Mouse (Mus musculus) liver, embryonic 13.5 days (tissue): ENCODE results near the gene Fgfr2. TPM values are rescaled to one million over a fixed set of nuclear protein-coding genes. Genes with fewer than 3 reads are reported as not detected.
"Not testable (repeated sequence)": the region's sequence is repeated elsewhere in the genome, so short reads cannot be mapped to it uniquely, and the experiment has no call there.

ENCODE experiments used
- ATAC-seq: fragments of 200-750 bp; cut with Nextera tagmentation; 2 replicates; pipeline ENCODE4 v1.8.0; 2017; ENCODE audit warnings: low read depth, mild to moderate bottlenecking, moderate number of reproducible peaks, moderate library complexity
- DNase-seq: peaks from one replicate; pipeline ENCODE4 v3.0.0; 2022
- H3K27ac ChIP-seq: fragments of 300-500 bp; sonication (generic); 2 replicates; pipeline ENCODE4 v1.5.1; 2015; ENCODE audit warnings: moderate library complexity, mild to moderate bottlenecking, inconsistent platforms
- H3K27me3 ChIP-seq: fragments of 300-500 bp; sonication (generic); 2 replicates; pipeline ENCODE4 v1.6.1; 2015; ENCODE audit warnings: mild to moderate bottlenecking, inconsistent platforms
- H3K36me3 ChIP-seq: fragments of 300-500 bp; sonication (generic); 2 replicates; pipeline ENCODE4 v1.6.1; 2015; ENCODE audit warnings: mild to moderate bottlenecking, inconsistent platforms
- H3K4me1 ChIP-seq: fragments of 300-500 bp; sonication (generic); replicated peaks from 2 replicates; pipeline ENCODE4 v1.6.1; 2015; ENCODE audit warnings: inconsistent platforms
- H3K4me2 ChIP-seq: fragments of 300-500 bp; sonication (generic); 2 replicates; pipeline ENCODE4 v1.6.1; 2015; ENCODE audit warnings: inconsistent platforms, mild to moderate bottlenecking, moderate library complexity
- H3K4me3 ChIP-seq: fragments of 300-500 bp; sonication (generic); replicated peaks from 2 replicates; pipeline ENCODE4 v1.5.1; 2015; ENCODE audit warnings: mild to moderate bottlenecking, inconsistent platforms
- H3K9ac ChIP-seq: fragments of 300-500 bp; sonication (generic); 2 replicates; pipeline ENCODE4 v1.6.1; 2015; ENCODE audit warnings: mild to moderate bottlenecking, inconsistent platforms
- H3K9me3 ChIP-seq: fragments of 300-500 bp; sonication (generic); replicated peaks from 2 replicates; pipeline ENCODE4 v1.6.1; 2016; ENCODE audit warnings: inconsistent platforms
- WGBS: fragments of 180-500 bp; shearing (Covaris S2); methylation state at CpG from one replicate; pipeline ENCODE4 v1.1.7; 2015; ENCODE audit not compliant: insufficient replicate concordance; 5-methylcytosine and 5-hydroxymethylcytosine counted together
- polyA plus RNA-seq: library from polyadenylated mRNA; unstranded; fragments of >200 nt; fragmentation: Nextera tagmentation; extraction: Ambion mirVana; gene quantifications from 2 replicates; pipeline ENCODE4 v1.2.1, GENCODE M21; 2015

The Fgfr2 gene
- polyA plus RNA-seq, 1 experiment from 2014 or later: 8.9 TPM

DNA sequence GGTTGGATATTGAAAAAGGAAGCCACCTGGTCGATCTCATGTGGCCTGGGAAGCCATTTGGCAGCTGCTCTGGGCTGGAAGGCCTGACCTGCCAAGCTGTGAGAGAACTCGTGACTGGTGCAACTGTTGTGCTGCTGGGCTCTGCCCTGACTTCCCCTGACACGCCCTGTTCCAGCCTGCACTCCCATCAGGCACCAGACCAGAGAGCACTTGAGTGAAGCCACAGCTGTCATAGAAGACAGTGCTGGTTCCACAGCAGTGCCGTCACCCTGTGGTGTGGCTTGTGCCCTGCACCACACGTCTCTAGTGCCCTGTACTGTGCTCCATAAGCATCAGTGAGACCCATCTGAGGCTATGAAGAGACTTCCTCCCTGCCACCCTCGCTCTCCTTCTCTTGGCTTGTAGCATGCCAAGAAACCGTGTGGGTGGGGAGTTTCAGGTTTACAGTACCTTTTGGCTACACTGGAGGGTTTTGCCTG lies 450.6 kb downstream of the Fgfr2 start:
- ATAC-seq (peak; percentile 59; the same call in 1 of the 2 replicates), DNase-seq (no peak)
- Histone ChIP-seq H3K4me3 (no peak overlapping the region), H3K36me3 (no peaks in the 10 kb centered on the region), H3K4me1 (peaks cover 7% of the 10 kb centered on the region; the same call in 1 of the 2 replicates), H3K9me3 (no peaks in the 10 kb centered on the region), H3K4me2 (no peak overlapping the region), H3K9ac (no peak overlapping the region), H3K27ac (no peak overlapping the region), H3K27me3 (no peaks in the 10 kb centered on the region)
- 51% methylated on average over 7 of the region's 7 CpGs for WGBS

DNA sequence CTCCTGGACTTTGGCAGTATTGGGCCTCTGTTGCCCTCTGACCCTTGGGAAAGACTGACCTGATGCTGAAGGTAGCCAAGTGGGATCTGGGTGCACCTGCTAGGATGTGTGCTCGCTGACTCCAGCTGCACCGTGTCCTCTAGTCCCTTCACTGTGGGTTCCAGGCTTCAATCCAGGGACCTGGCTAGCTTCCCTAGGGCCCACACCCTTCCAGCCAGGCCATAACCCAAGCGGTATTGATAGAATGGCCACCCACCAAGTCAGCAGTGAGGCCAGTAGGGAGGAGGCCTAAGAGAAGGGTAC lies 452.3 kb downstream of the Fgfr2 start:
- H3K36me3 ChIP-seq: no peaks in the 10 kb centered on the region
- H3K9me3 ChIP-seq: no peaks in the 10 kb centered on the region
- no peak overlapping the region for H3K4me2 ChIP-seq
- H3K27me3 ChIP-seq: no peaks in the 10 kb centered on the region
- ATAC-seq (peak; percentile 43; the same call in 1 of the 2 replicates), DNase-seq (no peak)
- H3K9ac ChIP-seq: no peak overlapping the region
- H3K27ac ChIP-seq: no peak overlapping the region
- 70% methylated on average over 3 of the region's 3 CpGs for WGBS
- H3K4me1 ChIP-seq: peaks cover 7% of the 10 kb centered on the region; the same call in 1 of the 2 replicates
- H3K4me3 ChIP-seq: no peak overlapping the region

DNA sequence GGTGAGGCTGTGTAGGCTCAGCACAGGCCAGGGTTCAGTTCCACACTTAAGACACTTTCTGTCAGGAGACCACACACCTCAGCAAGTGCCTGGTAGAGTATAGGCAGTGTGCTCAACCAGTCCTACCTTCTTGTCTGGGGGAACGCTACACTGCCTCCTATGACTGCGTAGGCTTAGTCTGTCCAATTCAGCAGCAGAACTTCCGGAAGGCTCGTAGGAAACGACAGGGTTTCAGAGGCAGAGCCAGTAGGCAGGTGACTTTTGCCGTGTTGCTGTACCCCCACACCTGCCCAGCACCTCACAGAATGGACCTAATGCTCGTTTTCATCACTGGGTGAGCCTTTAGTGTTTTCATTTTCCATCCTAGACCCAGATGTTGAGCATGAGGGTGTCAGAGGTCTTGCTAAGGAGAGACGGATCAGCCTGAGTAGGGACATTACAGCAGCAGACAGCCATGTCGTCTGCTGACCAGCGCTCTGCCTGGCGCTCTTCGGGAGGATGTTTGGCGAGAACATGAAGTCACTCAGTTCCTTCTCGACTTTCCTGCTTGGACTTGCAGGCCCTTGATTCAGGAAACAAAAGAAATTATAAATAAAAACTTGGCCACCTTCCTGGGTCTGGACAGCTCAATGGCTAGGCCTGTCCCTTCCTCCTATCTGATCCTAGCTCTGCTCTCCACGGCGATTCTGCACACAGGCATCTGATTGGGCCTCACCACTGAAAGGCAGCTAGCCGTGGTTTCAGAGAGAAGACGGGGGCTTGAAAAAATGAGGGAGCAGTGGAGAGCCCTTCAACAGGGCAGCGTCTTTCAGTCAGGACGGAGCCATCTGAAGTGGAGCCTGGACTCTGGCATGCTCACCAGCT lies 452.9 kb downstream of the Fgfr2 start:
- Histone ChIP-seq H3K27ac (no peak overlapping the region), H3K27me3 (no peaks in the 10 kb centered on the region), H3K9ac (no peak overlapping the region), H3K9me3 (no peaks in the 10 kb centered on the region), H3K4me3 (no peak overlapping the region), H3K4me2 (no peak overlapping the region), H3K36me3 (no peaks in the 10 kb centered on the region), H3K4me1 (peaks cover 8% of the 10 kb centered on the region; the same call in 1 of the 2 replicates)
- ATAC-seq (no peak), DNase-seq (no peak)
- WGBS: 75% methylated on average over 20 of the region's 20 CpGs

DNA sequence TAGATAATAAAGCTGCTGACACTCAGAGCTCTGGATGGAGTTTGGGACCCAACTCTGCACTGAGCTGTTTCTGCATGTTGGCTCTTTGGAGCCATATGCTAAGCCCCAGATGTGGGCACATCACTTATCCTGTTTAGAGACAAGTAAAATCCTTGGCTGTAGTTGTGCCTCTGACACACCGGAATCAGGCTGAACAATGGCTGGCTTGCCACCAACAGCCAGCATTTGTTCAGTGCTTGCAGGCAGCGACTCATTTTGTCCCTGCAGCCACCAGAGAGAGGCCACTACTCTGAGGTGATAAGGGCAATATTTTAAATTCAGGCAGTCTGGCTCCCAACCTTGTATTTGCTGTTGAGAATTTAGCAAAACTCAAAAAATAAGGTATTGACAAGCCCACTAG lies 454.5 kb downstream of the Fgfr2 start:
- Histone ChIP-seq H3K36me3 (no peaks in the 10 kb centered on the region), H3K27ac (no peak overlapping the region), H3K27me3 (no peaks in the 10 kb centered on the region), H3K4me2 (no peak overlapping the region), H3K9ac (no peak overlapping the region), H3K9me3 (no peaks in the 10 kb centered on the region), H3K4me1 (peaks cover 17% of the 10 kb centered on the region; the same call in 1 of the 2 replicates), H3K4me3 (no peak overlapping the region)
- WGBS: 60% methylated on average over 2 of the region's 2 CpGs
- DNase-seq: no peak
- ATAC-seq: no peak

DNA sequence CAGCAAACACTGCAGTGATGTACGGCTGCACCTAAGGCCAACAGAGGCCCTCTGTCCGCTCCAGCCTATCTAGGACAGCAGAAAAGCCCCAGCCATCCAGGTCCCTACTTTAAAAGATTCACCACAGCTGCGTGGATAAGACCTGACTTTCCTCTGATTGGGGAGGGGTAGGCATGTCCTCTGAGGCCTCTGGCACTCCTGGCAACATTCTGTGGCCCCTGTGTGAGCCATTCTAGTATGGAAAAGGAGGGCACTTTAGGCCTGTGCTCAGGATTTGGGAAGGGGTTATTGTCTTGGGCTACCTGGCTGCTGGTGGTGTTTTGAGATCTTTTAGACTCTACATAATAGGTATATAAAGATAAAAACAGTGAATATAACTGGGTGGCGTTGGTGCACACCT lies 456.6 kb downstream of the Fgfr2 start:
- 62% methylated on average over 4 of the region's 4 CpGs for WGBS
- Histone ChIP-seq H3K36me3 (no peaks in the 10 kb centered on the region), H3K27ac (no peak overlapping the region), H3K9me3 (no peaks in the 10 kb centered on the region), H3K9ac (no peak overlapping the region), H3K4me1 (peaks cover 12% of the 10 kb centered on the region; the same call in 1 of the 2 replicates), H3K27me3 (no peaks in the 10 kb centered on the region), H3K4me2 (no peak overlapping the region), H3K4me3 (no peak overlapping the region)
- DNase-seq (no peak), ATAC-seq (no peak)

DNA sequence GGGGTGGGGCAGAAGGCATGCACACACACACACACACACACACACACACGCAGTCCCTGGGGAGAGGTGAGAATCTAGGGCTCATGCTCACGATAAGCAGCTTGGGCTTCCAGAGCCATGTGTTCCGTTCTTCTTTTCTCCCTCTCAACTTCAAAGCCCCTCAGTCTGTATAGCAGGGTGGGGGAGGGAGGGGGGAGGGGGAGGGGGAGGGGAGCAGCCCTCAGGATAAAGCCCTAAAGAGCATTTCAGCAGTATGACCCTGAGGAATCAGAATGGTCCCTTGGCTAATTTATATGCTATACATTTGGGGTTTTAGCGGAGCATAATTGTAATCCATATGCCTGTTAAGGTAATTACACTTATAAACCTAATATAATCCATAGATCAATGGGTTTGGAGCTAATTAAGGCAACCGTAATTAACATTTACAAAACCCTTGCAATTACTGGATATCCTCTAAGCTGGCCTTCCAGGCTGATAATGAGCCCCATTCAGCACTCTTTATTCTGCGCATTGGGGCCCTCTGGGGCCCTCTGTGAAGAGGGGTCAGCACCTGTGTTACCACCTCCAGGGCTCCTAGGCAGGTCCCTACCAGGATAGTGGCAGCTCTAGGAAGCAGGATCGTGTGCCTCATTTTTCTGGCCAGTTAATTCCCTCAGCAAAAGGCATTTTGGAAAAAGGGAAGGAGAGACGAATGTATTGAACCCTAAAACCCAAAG lies 457.3 kb downstream of the Fgfr2 start:
- no peak for DNase-seq
- 67% methylated on average over 7 of the region's 8 CpGs for WGBS
- Histone ChIP-seq H3K4me2 (no peak overlapping the region), H3K9me3 (no peaks in the 10 kb centered on the region), H3K27me3 (no peaks in the 10 kb centered on the region), H3K36me3 (no peaks in the 10 kb centered on the region), H3K4me1 (peaks cover 12% of the 10 kb centered on the region; the same call in 1 of the 2 replicates), H3K9ac (no peak overlapping the region), H3K27ac (no peak overlapping the region), H3K4me3 (no peak overlapping the region)
- no peak for ATAC-seq

DNA sequence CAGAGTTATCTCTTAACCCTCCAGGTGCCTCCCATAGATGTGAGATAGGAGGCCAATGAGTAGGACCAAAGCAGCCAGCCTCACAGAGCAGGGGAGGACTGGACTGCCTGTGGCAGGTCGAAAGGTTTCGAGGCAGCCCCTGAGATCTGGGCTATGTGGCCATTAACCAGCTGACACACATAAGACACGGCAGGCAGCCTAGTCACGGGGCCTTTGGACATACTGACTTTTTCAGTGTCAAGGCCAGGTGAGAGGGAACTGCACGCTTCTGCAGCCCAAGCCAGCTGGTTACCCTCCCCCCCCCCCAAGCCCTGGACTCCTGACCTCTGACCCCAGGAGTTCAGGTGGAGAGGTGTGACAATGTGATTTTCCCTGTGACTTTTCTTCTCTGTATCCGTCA lies 458.3 kb downstream of the Fgfr2 start:
- H3K4me3 ChIP-seq: no peak overlapping the region

DNA sequence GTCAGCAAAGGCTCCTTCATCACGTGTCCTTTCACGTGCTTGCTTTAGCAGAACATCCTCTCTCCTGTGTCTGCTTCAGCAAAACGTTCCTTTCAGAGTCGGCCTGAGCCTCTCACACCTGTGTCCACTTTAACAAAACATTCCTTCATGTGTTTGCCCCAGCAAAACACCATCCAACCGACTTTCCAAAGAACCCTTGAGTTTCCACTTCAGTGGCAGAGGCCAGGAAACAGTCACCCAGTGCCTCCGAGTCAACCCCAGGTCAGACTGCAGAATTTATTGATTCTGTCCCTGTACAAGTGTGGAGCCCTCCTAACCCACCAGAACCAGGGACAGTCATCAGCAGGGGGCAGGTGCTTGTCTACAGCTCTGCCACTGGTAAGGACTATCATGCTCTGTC lies 460.3 kb downstream of the Fgfr2 start:
- 60% methylated on average over 6 of the region's 6 CpGs for WGBS
- not testable (repeated sequence) for H3K27me3 ChIP-seq, ATAC-seq, H3K4me3 ChIP-seq, H3K36me3 ChIP-seq, H3K27ac ChIP-seq, DNase-seq, H3K9ac ChIP-seq, H3K9me3 ChIP-seq, H3K4me2 ChIP-seq
- peaks cover 32% of the 10 kb centered on the region for H3K4me1 ChIP-seq

More for the DNA sequence above, 458.3 kb downstream of the Fgfr2 start:
- Histone ChIP-seq H3K9me3 (no peaks in the 10 kb centered on the region), H3K4me1 (peaks cover 20% of the 10 kb centered on the region), H3K36me3 (no peaks in the 10 kb centered on the region), H3K27ac (no peak overlapping the region), H3K9ac (no peak overlapping the region), H3K4me2 (no peak overlapping the region), H3K27me3 (no peaks in the 10 kb centered on the region)
- WGBS: 63% methylated on average over 6 of the region's 6 CpGs
- ATAC-seq (no peak), DNase-seq (no peak)

DNA sequence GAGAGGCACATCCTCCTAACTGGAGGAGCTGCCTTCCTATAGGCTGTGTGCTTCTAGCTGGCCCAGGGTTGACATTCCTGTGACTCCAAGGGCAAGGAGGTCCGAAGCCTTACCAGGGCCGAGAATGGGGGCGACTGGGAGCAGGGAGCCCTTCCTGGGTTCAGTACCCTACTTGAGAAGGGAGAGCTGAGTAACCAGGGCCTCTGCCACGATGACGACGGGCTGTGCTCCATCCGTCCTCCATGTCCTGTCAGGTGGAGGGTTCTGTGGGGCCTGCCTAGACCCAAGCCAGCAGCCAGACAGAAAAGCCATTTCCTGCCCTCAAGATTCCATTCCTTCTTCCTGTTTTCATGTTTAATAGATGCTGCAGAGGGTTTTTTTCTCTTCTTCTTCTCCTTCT lies 463.5 kb downstream of the Fgfr2 start:
- Histone ChIP-seq H3K36me3 (no peaks in the 10 kb centered on the region), H3K4me2 (no peak overlapping the region), H3K27me3 (no peaks in the 10 kb centered on the region), H3K9me3 (no peaks in the 10 kb centered on the region), H3K4me3 (no peak overlapping the region), H3K4me1 (peaks cover 46% of the 10 kb centered on the region), H3K27ac (no peak overlapping the region), H3K9ac (no peak overlapping the region)
- ATAC-seq: no peak
- 30% methylated on average over 7 of the region's 7 CpGs for WGBS
- DNase-seq: no peak

DNA sequence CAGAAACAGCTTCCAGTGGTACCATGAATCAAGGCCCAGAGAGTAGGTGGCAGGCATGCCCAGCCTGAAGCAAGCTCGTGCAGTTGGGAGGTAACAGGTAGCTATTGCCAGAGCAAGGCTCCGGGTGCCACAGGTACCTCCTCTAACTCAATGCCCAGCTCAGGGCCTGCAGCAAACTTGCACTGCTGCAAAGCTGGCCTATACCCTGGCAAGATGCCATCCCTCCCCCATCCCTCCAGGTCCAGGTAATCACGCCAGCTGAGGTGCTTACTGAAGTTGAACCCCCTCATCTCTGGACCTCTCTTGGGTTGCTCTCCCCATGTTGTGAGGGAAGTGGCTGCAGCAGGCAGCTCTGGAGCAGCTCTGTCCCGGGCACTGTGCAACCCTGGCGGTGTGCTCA lies 464.5 kb downstream of the Fgfr2 start:
- WGBS: 73% methylated on average over 5 of the region's 5 CpGs
- Histone ChIP-seq H3K4me2 (no peak overlapping the region), H3K9ac (no peak overlapping the region), H3K9me3 (no peaks in the 10 kb centered on the region), H3K4me1 (peaks cover 42% of the 10 kb centered on the region), H3K27me3 (no peaks in the 10 kb centered on the region), H3K27ac (no peak overlapping the region), H3K36me3 (no peaks in the 10 kb centered on the region), H3K4me3 (no peak overlapping the region)
- ATAC-seq (no peak), DNase-seq (no peak)

DNA sequence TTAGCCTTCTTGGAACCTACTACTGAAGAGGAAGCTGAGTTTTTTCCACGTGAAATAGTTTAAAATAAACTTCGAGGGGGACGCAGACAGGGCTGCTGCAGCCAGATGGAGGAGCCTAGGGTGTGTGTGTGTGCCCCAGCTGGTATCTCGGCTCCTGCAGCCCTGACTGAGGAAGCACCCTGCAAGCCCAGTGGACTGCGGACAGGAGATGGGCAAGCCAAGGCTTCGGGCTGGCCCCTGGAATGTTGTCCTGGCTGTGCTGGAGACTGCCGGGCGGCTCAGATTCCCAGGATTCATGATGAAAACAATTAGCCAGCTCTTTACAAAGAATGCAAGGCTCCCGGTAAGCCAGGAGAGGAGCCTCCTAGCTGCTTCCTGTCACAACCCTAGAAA lies 465.1 kb downstream of the Fgfr2 start:
- H3K4me1 ChIP-seq: peaks cover 42% of the 10 kb centered on the region
- no peak for DNase-seq
- H3K4me3 ChIP-seq: no peak overlapping the region
- H3K9me3 ChIP-seq: no peaks in the 10 kb centered on the region
- H3K9ac ChIP-seq: no peak overlapping the region
- no peak for ATAC-seq
- no peaks in the 10 kb centered on the region for H3K27me3 ChIP-seq
- WGBS: 41% methylated on average over 9 of the region's 9 CpGs
- no peak overlapping the region for H3K4me2 ChIP-seq
- no peaks in the 10 kb centered on the region for H3K36me3 ChIP-seq
- H3K27ac ChIP-seq: no peak overlapping the region
